ENCODE assay signal across 10 mouse cellular contexts in the genomic region with DNA sequence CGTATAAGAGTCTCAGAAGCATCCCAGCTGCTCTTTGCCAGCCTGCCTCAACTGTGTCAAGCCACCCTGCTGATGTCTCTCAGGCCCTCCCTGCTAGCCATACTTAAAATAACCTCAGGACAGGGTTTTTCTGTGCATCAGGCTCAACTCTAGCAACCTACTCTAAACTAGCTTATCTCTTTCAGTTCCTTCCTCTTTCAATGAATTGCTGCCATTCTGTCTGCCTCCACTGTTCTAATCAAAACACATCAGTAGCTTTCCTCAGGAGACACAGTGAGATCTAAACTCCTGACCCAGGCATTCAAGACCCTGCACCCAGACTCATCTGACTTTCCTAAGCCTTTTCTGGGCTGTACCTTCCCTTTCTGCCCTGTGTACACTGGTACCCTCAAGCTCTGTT.
"Had no signal": no experiment of that assay in that cellular context is flagged by ENCODE, and none has a peak within 500 bp of the region (broad histone marks: within the 10 kb centered on the region; RNA-seq: fewer than 3 reads in every experiment).

No protein-coding gene starts in this region.

- H3K4me2 ChIP-seq: kidney, embryonic 15.5 days; limb, embryonic 15.5 days; liver, embryonic 12.5 days; lung, embryonic 14.5 days; midbrain, embryonic 13.5 days had no signal

- H3K27ac ChIP-seq: kidney, embryonic 15.5 days; limb, embryonic 15.5 days; liver, embryonic 12.5 days; midbrain, embryonic 13.5 days had no signal

- H3K36me3 ChIP-seq: kidney, embryonic 15.5 days; midbrain, embryonic 13.5 days had no signal

- H3K9ac ChIP-seq: kidney, embryonic 15.5 days; limb, embryonic 15.5 days; liver, embryonic 12.5 days; lung, embryonic 14.5 days; midbrain, embryonic 13.5 days had no signal

- ATAC-seq: liver, embryonic 12.5 days; midbrain, embryonic 13.5 days had no signal

- DNase-seq: kidney, postnatal 14 days; lung, embryonic 14.5 days; lung, postnatal 10 days; lung, postnatal 4 days; right cerebral cortex, postnatal 25 days; thymus, postnatal 36 days had no signal

- H3K27me3 ChIP-seq: limb, embryonic 15.5 days; liver, embryonic 12.5 days; midbrain, embryonic 13.5 days had no signal

- H3K4me3 ChIP-seq: kidney, embryonic 15.5 days; limb, embryonic 15.5 days; liver, embryonic 12.5 days; midbrain, embryonic 13.5 days had no signal

- H3K9me3 ChIP-seq: kidney, embryonic 15.5 days; limb, embryonic 15.5 days; liver, embryonic 12.5 days; midbrain, embryonic 13.5 days had no signal
